Mouse (Mus musculus): ENCODE data around the gene Dnah17.

Gene Dnah17

GRCm38 (mm10) chr11:117993190-117994175, 137.0 kb downstream of the Dnah17 start:
- DNase-seq, result no peak

- DNase-seq, result no peak
Measured at GRCm38 (mm10) chr11:117991502-117992470, 138.6 kb downstream of the Dnah17 start.

- DNase-seq, result no peak
Measured at GRCm38 (mm10) chr11:117989926-117990325, 140.5 kb downstream of the Dnah17 start.

GRCm38 (mm10) chr11:117989241-117989640, 141.2 kb downstream of the Dnah17 start:
- no peak for DNase-seq

GRCm38 (mm10) chr11:117987968-117988367, 142.5 kb downstream of the Dnah17 start:
- no peak for DNase-seq

GRCm38 (mm10) chr11:117987032-117987451, 143.4 kb downstream of the Dnah17 start:
- peak in 1 of 2 experiments; percentile 61 for DNase-seq

GRCm38 (mm10) chr11:117986126-117987031, 144.1 kb downstream of the Dnah17 start, which contains the start of gene Pgs1:
Gene Pgs1 (plus strand): TSS chr11:117986292.
- peak; percentile 94 to 96 for DNase-seq

GRCm38 (mm10) chr11:117983770-117984169, 146.7 kb downstream of the Dnah17 start:
- DNase-seq, result no peak

GRCm38 (mm10) chr11:117982426-117982825, 148.0 kb downstream of the Dnah17 start:
- no peak for DNase-seq

GRCm38 (mm10) chr11:117979388-117979787, 151.0 kb downstream of the Dnah17 start:
- peak in 1 of 2 experiments; percentile 28 for DNase-seq

- peak; percentile 40 to 64 for DNase-seq
Measured at GRCm38 (mm10) chr11:117977694-117978360, 152.6 kb downstream of the Dnah17 start.

GRCm38 (mm10) chr11:117976081-117976582, 154.3 kb downstream of the Dnah17 start:
- peak; percentile 92 to 95 for DNase-seq

GRCm38 (mm10) chr11:117975211-117975967, 155.0 kb downstream of the Dnah17 start:
- DNase-seq, result peak; percentile 36 to 38

- DNase-seq, result peak; percentile 25 to 30
Measured at GRCm38 (mm10) chr11:117974327-117975125, 155.9 kb downstream of the Dnah17 start.

GRCm38 (mm10) chr11:117973569-117973968, 156.9 kb downstream of the Dnah17 start:
- no peak for DNase-seq

GRCm38 (mm10) chr11:117972656-117973558, 157.5 kb downstream of the Dnah17 start:
- DNase-seq, result no peak
